Mouse (Mus musculus) CD4-positive, CD25-positive, alpha-beta regulatory T cell, adult 4 months (primary cell): ENCODE results near the gene Thsd4. TPM values are rescaled to one million over a fixed set of nuclear protein-coding genes. Genes with fewer than 3 reads are reported as not detected.
"Not testable (repeated sequence)": the region's sequence is repeated elsewhere in the genome, so short reads cannot be mapped to it uniquely, and the experiment has no call there.

ENCODE experiments used
- ATAC-seq: one replicate; pipeline ENCODE4 v1.8.0; 2017
- polyA plus RNA-seq, 2 experiments: library from polyadenylated mRNA; unstranded; fragments of 100-300 nt; shearing (Covaris generic); gene quantifications; one replicate each; pipeline ENCODE4 v1.2.1; 2017

Gene Thsd4
- polyA plus RNA-seq, 2 experiments from 2014 or later: not detected

DNA sequence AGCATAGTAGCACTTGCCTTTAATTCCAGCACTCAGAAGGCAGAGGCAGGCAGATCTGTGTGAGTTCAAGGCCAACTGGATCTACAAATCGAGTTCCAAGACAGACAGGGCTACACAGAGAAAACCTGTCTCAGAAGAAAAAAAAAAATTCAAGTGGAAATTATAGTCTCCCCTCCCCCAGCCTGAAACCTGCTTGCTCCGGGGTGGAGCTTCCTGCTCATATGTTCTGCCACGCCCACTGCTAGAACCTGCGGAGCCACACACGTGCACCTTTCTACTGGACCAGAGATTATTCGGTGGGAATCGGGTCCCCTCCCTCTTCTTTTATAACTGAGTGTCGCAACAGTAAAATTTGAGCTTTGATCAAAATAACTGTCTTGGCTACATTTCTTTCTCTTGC is 586.0 kb downstream of the Thsd4 start:
- ATAC-seq: not testable (repeated sequence)

DNA sequence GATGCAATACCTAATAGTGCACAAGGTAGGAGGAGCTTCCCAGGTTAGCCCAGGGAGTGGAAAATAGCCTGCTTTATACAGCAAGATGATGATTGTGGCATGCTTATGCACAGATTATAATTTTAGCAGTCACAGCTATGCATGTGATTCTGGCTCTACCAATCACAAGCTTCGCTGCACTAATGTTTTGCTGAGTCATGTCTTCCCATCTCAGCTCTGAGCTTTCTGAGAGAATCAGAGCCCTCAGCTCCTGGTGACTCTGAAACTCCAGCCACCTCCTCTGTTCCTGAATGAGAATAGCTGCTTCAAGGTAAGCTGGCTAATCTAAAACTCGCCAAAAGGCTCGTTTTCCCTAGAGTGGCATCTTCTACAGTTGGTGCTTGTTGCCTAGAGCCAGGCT is 591.6 kb downstream of the Thsd4 start:
- ATAC-seq: no peak

Other genes with a start within 250 kb of the Thsd4 start
- gene Lrrc49, start 166.1 kb upstream of the Thsd4 start, polyA plus RNA-seq: 1 to 10 TPM; 1.8 to 2.1 TPM
- gene Larp6, start 190.9 kb upstream of the Thsd4 start, polyA plus RNA-seq: not detected